Mouse (Mus musculus): ENCODE results near the gene Ccdc30. TPM values are rescaled to one million over a fixed set of nuclear protein-coding genes. Genes with fewer than 3 reads are reported as not detected.
"Not testable (repeated sequence)": the region's sequence is repeated elsewhere in the genome, so short reads cannot be mapped to it uniquely, and the experiment has no call there.

The Ccdc30 gene
- total RNA-seq, 4 experiments from 2014 or later = 0.19 to 1.3 (median 0.44) TPM; not detected in 1

DNA sequence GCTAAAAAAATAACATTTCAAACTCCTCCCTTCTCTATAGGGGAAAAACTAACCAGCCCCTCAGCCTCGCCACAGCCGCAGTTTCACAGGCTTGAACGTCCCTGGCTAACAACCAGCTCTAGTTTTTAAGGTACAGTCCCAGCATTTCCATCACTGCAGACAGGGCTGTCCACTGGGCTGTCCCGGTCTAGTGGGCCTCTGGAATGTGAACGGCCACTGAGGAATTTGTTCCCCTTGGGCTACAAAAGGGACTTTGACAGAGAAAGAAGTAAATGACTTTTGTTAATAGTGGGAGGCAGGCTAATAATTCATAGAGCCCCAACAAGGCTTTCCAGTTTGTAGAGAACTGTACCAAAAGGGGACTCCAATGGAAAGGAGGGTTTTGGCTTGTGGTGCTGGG, 109.9 kb downstream of the Ccdc30 start:
- DNase-seq (ENCODE audit: low spot score) = no peak

- no peak for DNase-seq (ENCODE audit: low spot score)
Measured at GRCm38 (mm10) chr4:119303291-119303690, 112.0 kb downstream of the Ccdc30 start.

DNA sequence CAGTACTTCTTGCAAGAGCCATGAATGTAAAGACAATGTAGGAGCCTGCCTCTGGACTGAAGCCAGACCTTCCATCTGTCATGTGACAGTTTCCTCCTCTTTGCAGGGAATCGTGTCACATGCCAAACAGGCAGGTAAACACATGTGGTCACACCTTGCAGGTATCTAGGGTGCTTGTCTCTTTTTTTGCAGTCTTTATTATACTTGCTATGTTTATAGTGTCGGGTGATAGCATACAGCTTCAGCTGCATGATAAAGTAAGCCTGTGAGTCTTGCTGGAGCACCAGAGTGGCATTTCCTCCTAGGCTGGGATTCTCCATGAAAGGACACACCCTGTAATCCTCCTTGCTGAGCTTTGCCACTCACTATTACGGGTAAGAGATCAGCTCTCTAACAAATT, 113.5 kb downstream of the Ccdc30 start:
- no peak for DNase-seq (ENCODE audit: low spot score)

- DNase-seq (ENCODE audit: low spot score) = no peak
Measured at GRCm38 (mm10) chr4:119300761-119301160, 114.6 kb downstream of the Ccdc30 start.

GRCm38 (mm10) chr4:119297361-119297760, 118.0 kb downstream of the Ccdc30 start:
- DNase-seq (ENCODE audit: low spot score) = no peak

GRCm38 (mm10) chr4:119295134-119295453, 120.2 kb downstream of the Ccdc30 start:
- no peak for DNase-seq (ENCODE audit: low spot score)

DNA sequence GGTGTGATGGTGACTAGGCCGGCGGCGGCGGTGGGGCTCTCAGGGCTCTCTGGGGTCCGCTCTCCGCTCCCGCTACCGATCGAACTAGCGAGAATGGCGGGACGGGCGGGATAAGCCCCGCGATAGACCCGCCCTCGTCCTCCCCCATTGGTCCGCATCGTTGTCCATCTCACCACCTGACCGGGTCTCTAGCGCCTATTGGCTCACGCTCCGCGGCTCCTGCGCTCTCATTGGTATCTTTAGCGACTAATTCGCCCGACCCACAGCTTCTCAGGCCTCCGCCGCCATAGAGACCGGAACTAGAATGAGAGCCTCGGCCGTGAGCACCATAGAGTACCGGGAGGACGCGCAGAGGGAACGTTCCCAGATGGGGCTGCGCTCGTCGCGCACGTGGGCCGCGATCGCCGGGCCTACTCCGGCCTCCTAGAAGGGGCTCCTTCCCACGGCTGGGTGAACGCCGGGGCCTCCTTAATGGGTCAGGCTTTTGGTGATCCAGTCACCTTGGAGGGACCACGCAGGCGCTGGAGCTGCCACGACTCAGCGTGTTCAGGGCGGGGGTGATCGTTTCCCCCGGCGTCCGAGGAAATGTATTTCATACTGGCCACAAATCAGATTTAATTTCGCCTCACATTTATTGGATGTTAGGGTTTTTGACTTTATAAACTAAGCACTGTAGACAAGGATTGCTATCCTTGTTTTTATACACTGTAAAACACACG, 120.7 kb downstream of the Ccdc30 start, which contains the start of gene Ybx1:
TSS of gene Ybx1 (minus strand) at position 190 of the 719 bp plus-strand sequence.
- peak; percentile 100 for DNase-seq (ENCODE audit: low spot score)

DNA sequence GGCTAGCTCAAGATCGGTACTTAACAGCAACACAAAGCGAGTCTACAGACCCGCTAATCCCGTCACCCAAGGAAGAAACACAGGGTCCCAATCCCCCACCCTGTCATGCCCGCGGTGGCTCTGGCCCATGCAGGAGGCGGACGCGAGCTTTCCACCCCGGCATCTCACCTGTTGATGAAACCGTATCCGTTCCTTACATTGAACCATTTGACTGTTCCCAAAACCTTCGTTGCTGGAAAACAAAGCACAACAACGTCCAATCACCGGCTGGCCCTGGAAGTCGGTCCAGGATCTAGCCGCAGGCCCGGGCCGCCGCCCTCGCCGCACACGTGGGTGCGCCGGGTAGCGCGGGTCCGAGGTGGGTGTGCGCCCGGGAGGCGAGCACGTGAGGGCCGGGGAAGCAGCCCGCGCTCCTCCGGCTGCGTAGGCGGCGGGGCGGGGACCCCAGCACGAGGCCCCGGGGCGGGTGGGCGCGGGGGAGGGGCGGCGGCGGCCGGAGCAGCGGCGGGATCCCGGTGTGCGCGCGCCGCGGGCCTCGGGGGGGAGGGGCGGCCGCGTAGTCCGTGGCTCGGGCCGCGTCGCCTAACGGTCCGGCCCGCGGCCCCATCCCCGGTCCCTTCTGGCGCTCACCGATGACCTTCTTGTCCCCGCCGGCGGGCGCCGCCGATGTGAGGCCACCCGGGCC, 121.6 kb downstream of the Ccdc30 start:
- no peak for DNase-seq (ENCODE audit: low spot score)

- peak; percentile 48 for DNase-seq (ENCODE audit: low spot score)
Measured at GRCm38 (mm10) chr4:119292771-119293573, 122.3 kb downstream of the Ccdc30 start.

DNA sequence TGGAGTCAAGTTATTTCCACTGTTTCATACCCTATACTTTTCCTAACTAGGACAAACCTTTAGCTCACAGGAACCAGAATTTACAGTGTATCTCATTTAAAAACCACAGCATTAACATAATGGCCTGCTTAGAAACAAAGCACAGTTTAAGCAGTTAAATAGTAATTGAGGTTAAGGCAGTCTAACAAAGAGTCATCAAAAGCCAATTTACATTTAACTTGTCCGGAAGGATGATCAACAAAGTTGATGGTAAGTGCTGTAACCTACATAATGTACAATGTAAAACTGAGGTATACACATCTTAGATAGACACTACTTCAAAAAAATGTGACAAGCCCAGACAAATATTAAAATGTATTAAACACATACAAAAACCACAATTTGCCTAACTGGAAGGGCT, 123.4 kb downstream of the Ccdc30 start:
- no peak for DNase-seq (ENCODE audit: low spot score)

- DNase-seq (ENCODE audit: low spot score) = no peak
Measured at GRCm38 (mm10) chr4:119285336-119285735, 130.0 kb downstream of the Ccdc30 start.

GRCm38 (mm10) chr4:119284861-119285260, 130.5 kb downstream of the Ccdc30 start:
- DNase-seq (ENCODE audit: low spot score) = no peak

- DNase-seq (ENCODE audit: low spot score) = not testable (repeated sequence)
Measured at GRCm38 (mm10) chr4:119278784-119279183, 136.5 kb downstream of the Ccdc30 start.

- DNase-seq (ENCODE audit: low spot score) = no peak
Measured at GRCm38 (mm10) chr4:119275726-119276125, 139.6 kb downstream of the Ccdc30 start.

GRCm38 (mm10) chr4:119275226-119275625, 140.1 kb downstream of the Ccdc30 start:
- peak; percentile 81 for DNase-seq (ENCODE audit: low spot score)

- DNase-seq (ENCODE audit: low spot score) = peak; percentile 87
Measured at GRCm38 (mm10) chr4:119274627-119275026, 140.7 kb downstream of the Ccdc30 start.

Other genes starting within 250 kb of the Ccdc30 start
- 10 to 100 TPM; 19.3 to 23.9 (median 22.6) TPM for gene Zfp691, start 241.3 kb downstream of the Ccdc30 start, total RNA-seq (2022)
- under 1 TPM in 1 of 4 experiments, not detected in 3; 0.17 TPM for gene Ermap, start 225.5 kb downstream of the Ccdc30 start, total RNA-seq (2022)
- gene Svbp, start 220.2 kb downstream of the Ccdc30 start, total RNA-seq (2022) = 10 to 100 TPM; 14.8 to 17.5 (median 15.8) TPM
- not detected for gene Tmem269, start 197.3 kb downstream of the Ccdc30 start, total RNA-seq (2022)
- 10 to 100 TPM; 15.8 to 26.5 (median 22.3) TPM for gene AU022252, start 182.8 kb downstream of the Ccdc30 start, total RNA-seq (2022)
- 10 to 100 TPM in 2 of 4 experiments, 1 to 10 TPM in 2; 9.1 to 10.8 (median 10.3) TPM for gene P3h1, start 182.6 kb downstream of the Ccdc30 start, total RNA-seq (2022)
- not detected for gene Cldn19, start 160.1 kb downstream of the Ccdc30 start, total RNA-seq (2022)
- 100 to 1,000 TPM; 675 to 878 (median 780) TPM for gene Ybx1, start 120.9 kb downstream of the Ccdc30 start, total RNA-seq (2022)
- 10 to 100 TPM in 2 of 4 experiments, 1 to 10 TPM in 2; 7.8 to 11.9 (median 9.5) TPM for gene Ppih, start 95.0 kb downstream of the Ccdc30 start, total RNA-seq (2022)
- gene Ppcs, start 6.9 kb upstream of the Ccdc30 start, total RNA-seq (2022) = 10 to 100 TPM in 3 of 4 experiments, 1 to 10 TPM in 1; 6.2 to 13.3 (median 11.9) TPM
- not detected for gene Zmynd12, start 7.3 kb upstream of the Ccdc30 start, total RNA-seq (2022)
- gene Rimkla, start 77.1 kb upstream of the Ccdc30 start, total RNA-seq (2022) = 1 to 10 TPM in 1 of 4 experiments, under 1 TPM in 3; 0.38 to 1.1 (median 0.72) TPM
- gene Foxj3, start 121.5 kb upstream of the Ccdc30 start, total RNA-seq (2022) = 10 to 100 TPM; 29.3 to 31.3 (median 29.7) TPM
- 1 to 10 TPM; 3.6 to 6.7 (median 5.8) TPM for gene Frg2f1, start 124.0 kb upstream of the Ccdc30 start, total RNA-seq (2022)
- gene Guca2a, start 222.2 kb upstream of the Ccdc30 start, total RNA-seq (2022) = not detected
- gene Guca2b, start 243.4 kb upstream of the Ccdc30 start, total RNA-seq (2022) = under 1 TPM in 2 of 4 experiments, not detected in 2; 0.49 to 0.75 TPM

Measured in heart, adult 8-10 months (tissue).